Mouse (Mus musculus) heart, adult 2 months (tissue): ENCODE results near the gene Gucy1b1.

ENCODE experiments used
- CTCF ChIP-seq: fragments of 200-600 bp; IDR thresholded peaks from 2 replicates; pipeline ENCODE4 v1.8.1; 2022; ENCODE audit warnings: antibody characterized with exemption, mild to moderate bottlenecking, moderate library complexity
- EP300 ChIP-seq: fragments of 200-500 bp; IDR thresholded peaks from 2 replicates; pipeline ENCODE4 v1.6.1; 2011; ENCODE audit warnings: low read depth, low read length, control low read depth; ENCODE audit not compliant: insufficient read depth
- POLR2A ChIP-seq: fragments of 200-500 bp; IDR thresholded peaks from 2 replicates; pipeline ENCODE4 v1.6.1; 2011; ENCODE audit warnings: mild to moderate bottlenecking, low read depth, low read length, control low read depth; ENCODE audit not compliant: insufficient read depth

DNA sequence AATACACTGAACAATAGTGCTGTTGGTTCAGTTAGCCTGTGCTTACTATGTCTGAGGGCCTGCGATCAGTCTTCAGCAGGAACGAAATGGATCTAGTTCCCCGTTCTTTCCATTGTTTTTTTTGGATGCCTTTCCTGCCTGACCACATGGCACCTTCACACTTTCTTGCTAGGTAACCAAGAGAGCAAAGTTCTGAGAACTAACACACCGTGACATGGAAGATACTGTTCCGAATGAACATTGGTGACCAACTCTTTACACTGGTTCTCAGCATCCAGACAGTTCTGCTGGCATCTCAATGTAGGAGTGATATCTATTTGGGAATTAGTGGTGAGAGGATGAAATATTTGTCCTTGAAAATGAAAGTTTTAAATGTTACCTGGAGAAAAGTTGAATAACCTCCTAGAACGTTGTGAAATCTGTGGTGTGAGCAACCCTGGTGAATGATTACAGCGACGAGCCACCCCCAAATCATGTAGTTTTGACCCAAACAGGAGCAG is 52.0 kb downstream of the Gucy1b1 start:
- TF ChIP-seq POLR2A: no peak
- TF ChIP-seq CTCF: no peak
- no peak for TF ChIP-seq EP300
